Mouse (Mus musculus): ENCODE data around the gene Stk24.

Stk24 gene

DNA sequence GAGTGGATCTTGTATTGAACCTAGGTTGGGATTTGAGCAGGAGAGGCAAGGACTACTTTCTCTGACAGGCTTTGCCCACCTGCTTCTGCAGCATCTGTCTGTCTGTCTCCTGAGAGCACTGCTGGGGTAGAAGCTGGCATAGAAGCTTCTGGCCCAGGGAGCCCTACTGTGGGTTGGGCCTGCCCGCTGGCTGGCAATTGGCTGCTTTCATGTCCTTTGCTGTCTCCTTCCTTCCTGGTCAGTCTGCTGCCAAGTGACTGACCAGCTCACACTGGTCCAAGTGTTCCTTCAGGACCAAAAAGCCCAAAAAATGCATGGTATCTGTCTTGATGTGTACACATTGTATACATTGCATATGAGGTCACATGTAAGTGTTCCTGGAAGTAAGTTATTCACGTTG lies 115.9 kb downstream of the Stk24 start:
- DNase-seq (ENCODE audit: low read depth, low spot score), result no peak

DNA sequence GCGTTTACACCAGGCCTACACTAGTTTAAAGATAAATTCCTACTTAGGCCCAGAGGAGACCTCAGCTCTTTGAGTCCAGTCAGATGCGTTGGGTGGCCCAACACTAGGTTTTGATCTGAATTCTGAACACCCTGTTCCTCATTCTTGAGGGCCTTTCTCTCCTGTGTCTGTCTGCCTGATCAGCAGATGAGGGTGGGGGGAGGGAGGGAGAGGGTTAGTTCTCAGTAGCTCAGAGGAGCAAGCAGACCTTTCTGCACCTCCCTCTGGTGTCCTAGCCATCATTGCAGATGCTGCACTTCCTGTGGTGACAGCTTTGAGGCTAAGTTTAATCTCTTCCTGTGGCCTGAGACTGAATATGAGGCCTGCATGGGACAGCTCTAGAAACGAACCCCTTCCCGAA lies 117.2 kb downstream of the Stk24 start:
- DNase-seq (ENCODE audit: low read depth, low spot score), result no peak

- no peak for DNase-seq (ENCODE audit: low read depth, low spot score)
Measured at GRCm38 (mm10) chr14:121261229-121261879, 118.5 kb downstream of the Stk24 start.

- peak; percentile 28 for DNase-seq (ENCODE audit: low read depth, low spot score)
Measured at GRCm38 (mm10) chr14:121259789-121260188, 120.0 kb downstream of the Stk24 start.

- DNase-seq (ENCODE audit: low read depth, low spot score), result no peak
Measured at GRCm38 (mm10) chr14:121259332-121259731, 120.5 kb downstream of the Stk24 start.

DNA sequence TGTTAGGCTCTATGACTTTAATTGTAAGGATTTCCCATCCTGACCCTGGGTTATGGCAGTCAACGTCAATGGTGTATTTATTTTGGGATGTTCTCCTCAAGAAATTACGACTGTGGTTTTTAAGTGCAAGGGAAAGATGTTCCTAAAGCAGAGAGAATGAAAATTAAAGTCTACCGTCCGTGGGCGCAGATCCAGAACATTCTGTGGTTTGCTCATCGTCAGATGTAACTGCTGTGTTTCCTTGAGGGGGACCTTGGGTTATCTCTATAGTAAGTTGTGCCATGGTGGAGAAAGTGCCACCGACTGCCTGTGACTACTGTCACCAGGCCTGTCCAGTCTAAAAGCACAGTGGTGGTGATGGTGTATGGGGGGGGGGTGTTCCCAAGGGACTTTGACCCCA lies 122.9 kb downstream of the Stk24 start:
- DNase-seq (ENCODE audit: low read depth, low spot score), result no peak

DNA sequence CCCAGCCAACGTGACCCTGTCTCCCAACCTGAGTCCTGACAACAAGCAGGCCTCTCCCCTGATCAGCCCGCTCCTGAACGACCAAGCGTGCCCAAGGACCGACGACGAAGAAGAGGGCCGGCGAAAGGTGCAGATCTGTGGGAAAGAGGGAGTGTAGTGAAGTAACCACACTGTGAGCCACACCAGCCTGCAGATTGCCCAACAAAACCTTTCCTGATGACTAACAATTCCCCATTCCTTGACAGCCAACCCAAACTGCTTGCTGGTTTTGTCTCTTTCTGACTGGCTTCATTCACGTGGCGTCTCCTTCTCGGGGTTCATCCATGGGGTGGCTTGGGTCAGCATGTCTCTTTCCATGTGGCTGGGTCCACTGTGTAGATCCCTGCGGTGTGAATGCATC lies 124.3 kb downstream of the Stk24 start:
- no peak for DNase-seq (ENCODE audit: low read depth, low spot score)

GRCm38 (mm10) chr14:121254869-121255268 lies 124.9 kb downstream of the Stk24 start:
- DNase-seq (ENCODE audit: low read depth, low spot score), result no peak

DNA sequence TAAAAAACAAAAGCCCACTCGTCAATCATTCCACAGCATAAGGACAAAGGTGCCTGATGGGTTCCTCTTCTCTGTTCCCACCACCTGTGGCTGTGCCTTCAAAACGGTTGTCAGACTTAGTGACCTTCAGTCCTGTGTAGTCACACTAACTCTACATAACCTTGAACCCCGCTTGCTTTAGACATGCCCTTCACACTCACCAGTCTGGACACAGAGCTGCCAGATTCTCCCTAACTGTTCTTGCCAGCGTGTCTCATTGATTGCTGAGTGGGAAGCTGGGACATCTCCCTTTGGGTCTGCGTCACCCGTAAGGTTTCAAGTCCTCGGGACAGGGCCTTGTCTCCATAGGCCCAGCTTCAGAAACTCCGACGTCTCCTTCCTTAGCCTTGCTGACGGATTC lies 127.3 kb downstream of the Stk24 start:
- no peak for DNase-seq (ENCODE audit: low read depth, low spot score)

- DNase-seq (ENCODE audit: low read depth, low spot score), result no peak
Measured at GRCm38 (mm10) chr14:121251708-121252107, 128.1 kb downstream of the Stk24 start.

DNA sequence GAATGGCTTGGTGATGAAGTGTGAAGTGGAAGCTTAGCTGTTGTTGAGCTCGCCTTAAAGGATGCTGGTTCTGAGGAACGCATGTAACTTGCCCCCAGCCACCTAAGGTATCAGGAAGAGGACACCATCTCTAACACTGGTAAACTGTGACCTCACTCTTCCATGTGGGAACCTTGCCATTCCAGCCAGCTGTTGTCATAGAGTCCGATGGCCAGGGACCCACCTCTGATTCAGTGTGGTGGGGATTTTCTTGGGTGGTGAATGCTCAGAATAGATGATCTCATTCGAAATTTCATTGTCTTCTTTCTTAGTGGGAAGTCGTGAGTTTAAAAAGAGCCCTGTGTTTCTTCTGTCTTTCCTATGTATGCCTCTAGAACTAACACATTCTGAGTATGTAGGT lies 128.7 kb downstream of the Stk24 start:
- no peak for DNase-seq (ENCODE audit: low read depth, low spot score)

DNA sequence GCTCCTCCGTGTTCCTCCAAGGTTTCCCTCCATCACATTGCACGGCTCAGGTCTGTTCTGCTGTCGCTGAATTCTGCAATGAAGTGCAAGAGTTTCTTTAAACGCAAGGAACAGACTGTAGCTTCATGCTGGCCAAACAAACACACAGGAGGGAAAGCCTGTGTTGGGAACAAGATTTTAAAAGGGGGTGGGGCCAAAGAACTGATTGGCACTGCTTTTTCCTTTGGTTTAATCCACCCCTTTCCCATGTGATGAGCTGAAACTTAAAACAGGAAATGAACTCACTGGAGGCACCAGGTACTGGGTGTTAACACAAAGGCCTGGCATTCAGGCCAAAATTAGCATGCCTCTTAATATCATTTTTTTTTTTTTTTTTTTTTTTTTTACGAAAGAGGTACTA lies 131.5 kb downstream of the Stk24 start:
- DNase-seq (ENCODE audit: low read depth, low spot score), result no peak

DNA sequence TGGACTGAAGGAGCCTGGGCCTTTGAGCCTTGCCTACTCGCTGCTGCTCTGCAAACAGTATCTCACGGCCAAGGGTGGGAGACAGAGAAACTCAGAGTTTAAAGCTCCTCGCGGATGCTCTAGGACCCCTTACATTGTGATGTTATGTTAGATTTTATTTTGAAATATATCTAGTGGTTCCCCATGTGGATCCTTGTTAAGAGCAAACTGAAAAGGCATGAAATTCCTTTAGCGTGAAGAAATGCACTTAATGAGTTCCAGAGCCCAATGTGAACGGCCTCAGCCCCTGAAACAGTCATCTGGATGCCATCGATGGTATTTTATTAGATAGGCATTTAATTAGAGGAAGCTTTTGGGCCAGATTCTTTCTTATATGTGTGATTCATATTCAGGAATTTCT lies 132.5 kb downstream of the Stk24 start:
- DNase-seq (ENCODE audit: low read depth, low spot score), result no peak

DNA sequence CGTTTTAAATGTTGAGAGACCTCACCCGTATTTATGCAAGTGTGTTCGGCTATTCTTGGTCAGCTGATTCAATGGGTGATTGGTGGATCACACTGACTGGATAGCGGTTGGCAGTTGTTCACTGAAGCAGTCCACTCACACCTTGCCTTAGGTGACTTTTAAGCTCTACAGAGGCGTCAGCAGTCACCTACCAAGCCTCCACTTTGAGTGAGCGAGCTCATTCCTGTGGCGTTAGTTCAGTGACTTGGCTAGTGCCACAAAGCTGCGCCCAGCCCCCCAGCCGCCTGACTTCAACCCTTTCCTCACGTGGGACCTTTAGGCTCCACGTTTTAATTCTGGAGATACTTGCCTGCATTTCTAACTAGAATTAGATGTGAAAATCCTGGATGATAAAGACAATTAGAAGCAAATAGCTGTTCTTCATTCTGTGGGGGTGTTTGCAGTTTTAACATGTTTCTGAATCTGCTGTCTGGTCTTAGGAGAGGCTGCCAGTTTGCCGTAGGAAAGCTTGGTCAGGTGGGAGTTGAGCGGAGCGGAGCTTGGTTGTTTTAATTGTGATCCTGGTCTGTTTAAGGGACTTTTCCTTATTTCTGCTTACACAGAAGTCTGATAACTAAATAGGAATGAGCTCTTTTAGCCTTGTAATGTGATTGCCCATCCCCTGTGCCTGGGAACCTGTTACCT lies 133.6 kb downstream of the Stk24 start:
- DNase-seq (ENCODE audit: low read depth, low spot score), result no peak

GRCm38 (mm10) chr14:121244104-121244503 lies 135.7 kb downstream of the Stk24 start:
- no peak for DNase-seq (ENCODE audit: low read depth, low spot score)

- DNase-seq (ENCODE audit: low read depth, low spot score), result no peak
Measured at GRCm38 (mm10) chr14:121239386-121239785, 140.4 kb downstream of the Stk24 start.

DNA sequence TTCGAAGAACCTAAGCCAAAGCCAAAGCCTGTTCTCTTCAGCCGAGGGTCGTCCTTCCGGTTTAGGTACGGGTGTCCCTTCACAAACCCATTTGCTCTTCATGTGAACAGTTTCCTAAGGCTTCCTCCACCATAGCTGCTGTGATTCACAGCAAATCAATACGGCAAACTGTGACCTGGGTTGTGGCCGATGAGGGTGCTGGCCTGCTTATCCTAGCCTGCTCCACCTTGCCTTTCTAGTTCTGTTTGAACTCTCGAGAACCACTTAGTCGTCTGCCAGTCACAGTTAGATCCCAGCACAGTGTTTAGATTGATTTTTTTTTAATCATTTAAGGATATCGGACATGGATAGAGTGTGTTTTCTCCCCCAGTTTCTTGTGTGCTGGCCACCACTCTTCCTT lies 141.1 kb downstream of the Stk24 start:
- DNase-seq (ENCODE audit: low read depth, low spot score), result no peak

DNA sequence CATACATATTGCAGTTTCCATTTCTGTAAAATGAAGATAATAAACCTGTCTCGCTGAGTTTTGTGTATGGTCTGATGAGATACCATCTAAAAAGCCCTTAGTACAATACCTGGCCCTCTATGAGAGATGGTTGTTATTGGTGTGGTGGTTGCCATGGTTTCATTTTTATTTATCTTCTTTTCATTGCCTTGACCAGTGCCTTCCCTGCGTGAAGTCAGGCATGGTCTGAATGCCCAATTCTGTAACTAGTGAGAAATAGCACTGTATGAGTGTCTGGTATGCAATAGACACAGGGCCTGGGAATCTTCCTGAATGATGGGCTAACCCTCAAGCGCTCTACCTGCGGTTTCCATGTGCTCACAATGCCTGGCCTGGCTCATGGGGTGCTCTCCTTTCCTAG lies 143.1 kb downstream of the Stk24 start:
- no peak for DNase-seq (ENCODE audit: low read depth, low spot score)
